Mouse (Mus musculus) megakaryocyte, embryonic 14.5 days (primary cell): Measurements from ENCODE around the gene Jarid2. TPM values are rescaled to one million over a fixed set of nuclear protein-coding genes. Genes with fewer than 3 reads are reported as not detected.
"Not testable (repeated sequence)": the region's sequence is repeated elsewhere in the genome, so short reads cannot be mapped to it uniquely, and the experiment has no call there.

ENCODE experiments used
- H3K27me3 ChIP-seq: replicated peaks from 2 replicates; pipeline ENCODE3; 2012; ENCODE audit warnings: inconsistent platforms
- H3K36me3 ChIP-seq: replicated peaks from 2 replicates; pipeline ENCODE3; 2012; ENCODE audit warnings: low read length, inconsistent platforms, mixed read lengths
- H3K4me1 ChIP-seq: 2 replicates; pipeline ENCODE4 v1.6.1; 2012; ENCODE audit warnings: inconsistent platforms
- H3K4me3 ChIP-seq: replicated peaks from 2 replicates; pipeline ENCODE3; 2012; ENCODE audit warnings: moderate library complexity, mild to moderate bottlenecking, inconsistent platforms
- H3K9me3 ChIP-seq: 2 replicates; pipeline ENCODE4 v1.6.1; 2012; ENCODE audit warnings: inconsistent platforms
- FLI1 ChIP-seq: IDR thresholded peaks from 2 replicates; pipeline ENCODE4 v1.6.1; 2012; ENCODE audit warnings: low read length, inconsistent platforms, mixed read lengths
- GATA1 ChIP-seq: IDR thresholded peaks from 3 replicates; pipeline ENCODE4 v1.6.1; 2012; ENCODE audit warnings: mixed read lengths, low read length, inconsistent platforms, borderline replicate concordance
- polyA plus RNA-seq: library from polyadenylated mRNA; stranded (reverse); fragments of >175 nt; gene quantifications from 2 replicates; pipeline ENCODE4 v1.2.3, GENCODE M21; 2012; ENCODE audit warnings: low replicate concordance; ENCODE audit not compliant: insufficient read depth

The Jarid2 gene
- polyA plus RNA-seq, 1 experiment: 68.2 TPM

GRCm38 (mm10) chr13:44708336-44709017, 20.8 kb upstream of the Jarid2 start:
- no peak for TF ChIP-seq GATA1
- TF ChIP-seq FLI1: no peak
- no peaks in the 10 kb centered on the region for H3K27me3 ChIP-seq
- H3K4me3 ChIP-seq: no peak overlapping the region
- H3K4me1 ChIP-seq: peaks cover 59% of the 10 kb centered on the region
- H3K9me3 ChIP-seq: no peaks in the 10 kb centered on the region
- H3K36me3 ChIP-seq: no peaks in the 10 kb centered on the region

- Histone ChIP-seq H3K36me3 (no peaks in the 10 kb centered on the region), H3K27me3 (no peaks in the 10 kb centered on the region), H3K4me3 (no peak overlapping the region), H3K9me3 (no peaks in the 10 kb centered on the region), H3K4me1 (peaks cover 48% of the 10 kb centered on the region)
- TF ChIP-seq FLI1: no peak
- TF ChIP-seq GATA1: no peak
Measured at GRCm38 (mm10) chr13:44709747-44710480, 19.4 kb upstream of the Jarid2 start.

- Histone ChIP-seq H3K27me3 (no peaks in the 10 kb centered on the region), H3K4me1 (peaks cover 43% of the 10 kb centered on the region), H3K36me3 (no peaks in the 10 kb centered on the region), H3K9me3 (no peaks in the 10 kb centered on the region), H3K4me3 (no peak overlapping the region)
- no peak for TF ChIP-seq GATA1
- TF ChIP-seq FLI1: no peak
Measured at GRCm38 (mm10) chr13:44711062-44711461, 18.2 kb upstream of the Jarid2 start.

- Histone ChIP-seq H3K36me3 (no peaks in the 10 kb centered on the region), H3K9me3 (no peaks in the 10 kb centered on the region), H3K27me3 (no peaks in the 10 kb centered on the region), H3K4me1 (peaks cover 42% of the 10 kb centered on the region), H3K4me3 (no peak overlapping the region)
- TF ChIP-seq GATA1: no peak
- no peak for TF ChIP-seq FLI1
Measured at GRCm38 (mm10) chr13:44711882-44712281, 17.4 kb upstream of the Jarid2 start.

- Histone ChIP-seq H3K4me3 (no peak overlapping the region), H3K4me1 (peaks cover 32% of the 10 kb centered on the region), H3K27me3 (no peaks in the 10 kb centered on the region), H3K9me3 (no peaks in the 10 kb centered on the region), H3K36me3 (no peaks in the 10 kb centered on the region)
- TF ChIP-seq GATA1: no peak
- TF ChIP-seq FLI1: no peak
Measured at GRCm38 (mm10) chr13:44715187-44715885, 13.9 kb upstream of the Jarid2 start.

- Histone ChIP-seq H3K27me3 (no peaks in the 10 kb centered on the region), H3K36me3 (no peaks in the 10 kb centered on the region), H3K4me3 (no peak overlapping the region), H3K9me3 (no peaks in the 10 kb centered on the region), H3K4me1 (peaks cover 21% of the 10 kb centered on the region)
- TF ChIP-seq GATA1: no peak
- no peak for TF ChIP-seq FLI1
Measured at GRCm38 (mm10) chr13:44717838-44718237, 11.4 kb upstream of the Jarid2 start.

GRCm38 (mm10) chr13:44718465-44718864, 10.8 kb upstream of the Jarid2 start:
- H3K27me3 ChIP-seq, H3K9me3 ChIP-seq, H3K36me3 ChIP-seq, H3K4me3 ChIP-seq: not testable (repeated sequence)
- H3K4me1 ChIP-seq: peaks cover 25% of the 10 kb centered on the region

GRCm38 (mm10) chr13:44720094-44720493, 9.2 kb upstream of the Jarid2 start:
- H3K27me3 ChIP-seq: no peaks in the 10 kb centered on the region
- TF ChIP-seq GATA1: no peak
- TF ChIP-seq FLI1: no peak
- no peaks in the 10 kb centered on the region for H3K9me3 ChIP-seq
- peaks cover 29% of the 10 kb centered on the region for H3K4me1 ChIP-seq
- H3K4me3 ChIP-seq: no peak overlapping the region
- H3K36me3 ChIP-seq: no peaks in the 10 kb centered on the region

- Histone ChIP-seq H3K36me3 (peaks cover 2% of the 10 kb centered on the region), H3K9me3 (no peaks in the 10 kb centered on the region), H3K4me1 (peaks cover 27% of the 10 kb centered on the region), H3K27me3 (no peaks in the 10 kb centered on the region), H3K4me3 (no peak overlapping the region)
- no peak for TF ChIP-seq FLI1
- TF ChIP-seq GATA1: no peak
Measured at GRCm38 (mm10) chr13:44721891-44722547, 7.3 kb upstream of the Jarid2 start.

GRCm38 (mm10) chr13:44723522-44723921, 5.8 kb upstream of the Jarid2 start:
- not testable (repeated sequence) for H3K4me3 ChIP-seq, H3K9me3 ChIP-seq, H3K27me3 ChIP-seq, H3K36me3 ChIP-seq
- peaks cover 38% of the 10 kb centered on the region for H3K4me1 ChIP-seq
